Mouse (Mus musculus) frontal cortex, postnatal 25 days (tissue): ENCODE measurements around the gene Ankrd53.
A peak's percentile ranks its signal among the peaks of the same experiment; 100 is the strongest.

Source experiments
- DNase-seq, 2 experiments: peaks; one replicate each; pipeline ENCODE4 v3.0.0; 2022; ENCODE audit warnings: low spot score in 2 of 2

Ankrd53 gene

DNA sequence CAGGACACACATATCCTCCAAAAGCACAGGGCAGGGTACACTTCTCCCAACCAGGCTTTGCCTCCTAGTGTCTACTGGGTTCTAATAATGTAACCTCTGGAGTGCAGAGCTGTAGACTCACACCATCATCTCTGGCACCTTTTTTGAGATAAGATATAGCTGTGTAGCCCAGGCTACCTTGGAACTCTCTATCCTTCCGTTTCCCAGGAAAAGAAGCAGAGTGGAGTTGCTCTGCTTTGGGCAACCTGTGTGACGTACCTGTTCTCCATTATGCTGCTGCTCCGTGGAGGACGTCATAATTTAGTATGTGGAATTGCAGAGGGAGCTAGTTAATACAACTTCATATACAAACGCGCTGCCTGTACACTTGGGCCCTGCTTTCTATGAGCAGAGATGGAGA is at the start of gene Ankrd53:
Gene Ankrd53 (plus strand): TSS at position 301 of the 400 bp plus-strand sequence.
- no peak for DNase-seq

DNA sequence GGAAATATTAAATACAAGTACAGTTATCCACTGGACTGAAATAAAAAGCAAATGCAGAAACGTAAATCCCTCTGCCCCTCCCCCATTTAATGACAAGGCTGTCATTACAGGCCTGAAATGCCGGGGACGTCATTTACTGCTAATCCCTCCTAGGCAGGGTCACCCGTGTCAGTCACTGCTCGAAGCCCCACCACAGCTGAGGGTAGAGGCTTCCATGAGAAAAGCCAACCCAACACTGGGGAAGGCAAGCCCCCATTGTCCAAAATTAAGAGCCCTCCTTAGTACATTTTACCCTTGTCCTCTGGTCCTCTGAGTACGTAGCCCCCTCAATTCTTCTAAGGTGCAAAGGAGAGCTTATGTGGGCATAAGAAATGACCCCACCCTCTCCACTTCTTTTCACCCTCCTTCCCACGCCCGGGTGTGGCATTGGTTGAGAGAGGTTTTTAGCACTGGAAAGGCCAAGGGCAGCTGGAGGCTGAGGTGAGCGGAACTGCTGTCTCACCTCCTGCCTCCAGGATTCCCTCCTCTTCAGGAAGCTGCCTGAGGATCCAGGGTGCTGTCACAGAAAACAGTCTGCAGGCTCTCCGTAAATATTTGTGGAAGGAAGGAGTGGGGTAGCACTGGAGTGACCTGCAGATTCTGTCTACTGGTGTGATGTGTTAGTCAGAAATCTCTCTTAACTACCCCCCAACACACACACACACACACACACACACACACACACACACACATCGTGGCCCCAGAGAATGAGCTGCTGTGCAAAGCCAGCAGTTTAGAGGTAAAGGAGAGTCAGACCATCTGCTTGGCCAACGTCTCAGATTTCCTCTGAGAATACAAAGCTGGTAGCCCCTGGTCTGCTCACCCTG is 48.9 kb upstream of the Ankrd53 start:
- DNase-seq, result no peak

DNA sequence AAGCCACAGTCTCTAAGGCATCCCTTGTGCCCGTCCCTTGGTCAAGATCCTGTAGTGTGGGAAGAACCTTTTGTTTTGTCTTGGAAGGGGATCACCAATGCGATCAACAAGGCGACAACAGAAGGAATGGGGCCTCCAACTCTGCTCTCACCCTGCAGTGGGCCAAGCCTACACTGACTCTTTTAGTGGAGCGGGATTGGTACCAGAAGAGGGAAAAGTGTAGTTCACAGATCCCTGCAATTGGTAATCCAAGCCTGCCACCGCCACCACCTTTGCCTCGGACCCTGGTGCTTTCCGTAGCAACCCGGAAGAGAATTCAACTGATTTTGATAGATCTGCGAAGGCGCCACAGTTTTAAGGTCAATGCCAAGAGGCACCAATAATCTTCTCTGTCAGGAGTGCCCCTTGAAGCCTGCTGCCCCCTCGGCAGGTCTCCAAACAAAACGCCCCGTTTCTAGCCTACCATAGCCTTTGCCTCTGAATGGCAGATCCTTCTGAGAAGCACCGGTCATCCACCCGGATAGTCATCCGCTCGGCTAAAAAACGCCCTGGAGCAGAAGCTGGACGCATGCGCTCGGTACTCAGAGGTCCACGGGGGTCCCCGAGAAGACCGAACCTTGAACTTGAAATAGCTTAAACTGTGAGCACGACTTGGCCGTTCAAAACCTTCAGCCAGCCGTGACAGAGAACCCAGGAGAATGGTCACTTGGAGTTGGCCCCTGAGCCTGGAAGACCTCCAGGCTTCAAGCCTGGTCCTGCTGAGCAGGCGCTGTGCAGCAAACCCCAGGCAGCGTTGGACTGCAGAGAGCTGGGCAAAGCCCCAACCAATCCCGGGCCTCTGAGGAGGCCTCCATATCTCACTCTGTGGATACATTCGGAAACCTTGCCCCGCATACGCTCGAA is 48.0 kb upstream of the Ankrd53 start:
- no peak for DNase-seq

DNA sequence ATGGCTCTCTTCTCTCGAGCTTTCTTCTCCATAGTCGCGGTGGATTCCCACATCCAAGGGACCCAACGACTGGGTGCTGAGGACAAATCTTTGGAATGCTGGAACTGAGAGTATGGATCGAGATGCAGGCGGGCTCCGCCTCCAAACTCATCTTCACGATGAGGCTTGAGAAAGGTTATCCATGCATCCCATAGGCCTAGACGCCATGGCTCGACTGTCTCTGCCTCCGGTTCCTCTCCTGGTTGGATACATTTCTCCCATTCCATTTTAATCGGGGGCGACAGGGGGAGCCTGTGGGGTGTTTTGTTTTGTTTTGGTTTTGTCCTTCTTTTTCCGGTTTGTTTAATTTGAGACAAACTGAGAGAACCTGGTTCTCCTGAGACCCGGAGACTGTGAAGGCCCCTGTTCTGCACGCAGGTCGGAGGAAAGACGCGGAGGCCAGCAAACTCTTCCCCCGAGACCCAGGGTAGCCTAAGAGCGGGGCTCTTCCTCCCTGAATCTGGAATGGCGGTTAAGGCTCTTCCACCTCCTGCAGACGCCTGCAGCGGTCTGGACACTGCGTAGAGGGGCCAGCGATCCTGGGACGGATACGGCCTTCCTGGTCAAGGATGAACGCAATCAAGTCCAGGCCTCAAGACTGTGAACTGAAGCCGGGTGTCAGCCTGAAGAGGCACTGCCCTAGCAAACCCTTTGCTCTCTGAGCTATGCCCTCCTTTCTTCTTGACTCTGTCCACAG is 46.8 kb upstream of the Ankrd53 start:
- no peak for DNase-seq

DNA sequence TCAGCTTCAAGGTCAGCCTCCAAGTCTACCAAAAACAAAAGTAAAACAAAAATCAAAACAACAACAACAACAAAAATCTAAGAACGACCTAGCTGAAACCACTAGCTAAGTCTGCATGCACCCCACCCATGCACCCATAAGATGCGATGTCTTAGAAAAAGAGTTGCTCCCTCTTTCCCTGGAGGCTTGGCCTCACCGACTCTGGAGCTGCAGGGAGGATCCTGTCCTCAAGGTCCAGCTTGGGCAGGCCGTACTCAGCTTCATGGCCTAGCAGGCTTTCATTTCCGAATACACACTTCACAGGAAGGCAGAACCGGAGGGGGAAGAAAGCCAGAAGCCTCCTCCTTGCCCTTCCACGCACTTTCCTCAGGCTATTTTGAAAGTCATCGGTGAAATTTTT is 45.4 kb upstream of the Ankrd53 start:
- no peak for DNase-seq

DNA sequence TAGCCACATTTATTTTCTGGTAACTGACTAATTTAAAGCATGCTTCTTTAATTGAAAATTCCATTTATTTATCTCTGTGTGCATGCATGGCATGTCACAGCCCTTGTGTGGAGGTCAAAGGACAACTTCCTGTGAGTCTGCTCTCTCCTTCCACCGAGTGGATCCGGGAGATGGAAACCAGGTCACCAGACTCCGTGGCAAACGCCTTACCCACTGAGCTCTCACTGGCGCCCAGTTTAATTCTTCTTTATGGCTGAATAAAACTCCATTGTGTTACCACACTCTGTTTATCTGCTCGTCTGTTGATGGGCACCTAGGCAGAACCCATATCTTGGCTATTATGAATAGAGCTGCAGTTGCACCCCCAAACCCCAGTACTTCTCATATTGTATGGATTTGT is 39.9 kb upstream of the Ankrd53 start:
- no peak for DNase-seq

DNA sequence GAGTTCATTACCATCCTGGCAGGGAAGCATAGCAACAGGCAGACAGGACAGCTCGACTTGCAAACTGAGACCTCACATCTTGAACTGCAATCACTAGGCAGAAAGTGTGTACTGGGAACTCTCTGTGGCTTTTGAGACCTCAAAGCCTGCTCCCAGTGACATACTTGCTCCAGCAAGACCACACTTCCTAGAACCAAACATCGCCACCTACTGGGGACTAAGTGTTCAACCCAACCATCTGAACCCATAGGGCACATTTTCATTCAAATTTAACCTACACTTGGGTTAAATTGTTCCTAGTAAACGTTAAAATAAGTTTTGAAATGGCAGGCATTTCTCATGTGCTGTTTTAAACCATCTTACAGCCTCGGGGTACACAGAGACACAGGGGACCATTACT is 35.3 kb upstream of the Ankrd53 start:
- DNase-seq, result no peak

DNA sequence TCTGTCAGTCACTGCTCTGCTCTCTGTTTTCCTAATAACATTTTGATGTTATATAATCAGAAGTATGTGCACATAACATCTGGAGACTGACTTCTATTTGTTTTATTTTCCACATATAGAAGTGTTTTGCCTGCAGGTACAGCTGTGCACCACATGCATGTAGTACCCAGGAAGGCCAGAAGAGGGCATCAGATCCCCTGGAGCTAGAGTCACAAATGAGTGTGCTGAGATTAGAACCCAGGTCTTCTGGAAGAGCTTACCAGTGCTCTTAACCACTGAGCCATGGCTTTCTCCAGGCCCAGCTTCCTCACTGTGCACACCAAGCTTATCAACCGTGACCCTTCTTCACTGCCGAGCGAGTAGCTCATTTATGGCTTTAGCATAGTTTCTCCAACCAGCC is 34.0 kb upstream of the Ankrd53 start:
- DNase-seq, result no peak

DNA sequence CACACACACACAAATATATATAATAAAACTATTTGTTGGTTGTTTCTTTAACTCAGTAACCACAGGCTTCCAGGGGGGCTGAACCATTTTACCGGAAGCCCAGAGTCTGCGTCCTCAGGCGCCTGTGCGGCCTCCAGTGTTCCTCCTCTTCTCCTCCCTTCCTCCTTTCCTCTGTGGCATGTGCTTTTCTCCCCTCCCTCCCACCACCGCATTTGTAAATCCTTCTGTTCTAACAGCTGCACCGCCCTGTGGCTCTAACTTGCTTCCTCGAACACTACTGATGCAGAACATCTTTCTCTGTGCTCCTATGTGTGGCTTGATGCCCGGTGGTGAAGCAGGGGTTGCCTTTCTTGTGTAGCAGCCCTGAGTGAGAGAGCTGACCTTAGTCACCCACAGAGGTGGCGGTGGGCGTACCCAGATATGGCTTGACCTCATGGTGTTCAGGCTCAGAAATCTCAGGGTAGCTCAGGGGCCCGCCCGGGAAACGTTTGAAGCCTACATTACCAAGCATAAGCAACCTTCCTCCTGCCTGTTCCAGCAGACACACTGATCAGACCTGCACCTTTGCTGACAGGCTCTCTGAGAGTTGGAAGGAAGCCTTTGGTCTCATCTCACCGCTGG is 33.0 kb upstream of the Ankrd53 start:
- no peak for DNase-seq

DNA sequence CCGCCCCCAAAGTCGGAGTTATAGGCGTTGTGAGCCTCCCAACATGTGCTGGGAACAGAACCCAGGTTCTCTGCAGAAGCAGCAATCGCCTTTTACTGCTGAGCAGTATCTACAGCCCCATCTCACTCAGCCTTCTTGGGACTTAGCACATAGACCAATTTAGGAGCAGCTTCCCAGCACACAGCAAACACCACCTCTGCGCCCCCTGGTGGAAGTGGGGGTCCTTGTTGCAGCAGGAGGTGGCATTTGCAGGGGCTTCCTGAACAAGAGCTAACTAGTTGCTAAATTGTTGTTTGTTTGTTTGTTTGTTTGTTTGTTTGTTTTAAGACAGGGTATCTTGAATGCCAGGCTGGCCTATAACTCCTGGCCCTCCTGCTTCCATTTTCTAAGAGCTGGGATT is 31.3 kb upstream of the Ankrd53 start:
- no peak for DNase-seq

DNA sequence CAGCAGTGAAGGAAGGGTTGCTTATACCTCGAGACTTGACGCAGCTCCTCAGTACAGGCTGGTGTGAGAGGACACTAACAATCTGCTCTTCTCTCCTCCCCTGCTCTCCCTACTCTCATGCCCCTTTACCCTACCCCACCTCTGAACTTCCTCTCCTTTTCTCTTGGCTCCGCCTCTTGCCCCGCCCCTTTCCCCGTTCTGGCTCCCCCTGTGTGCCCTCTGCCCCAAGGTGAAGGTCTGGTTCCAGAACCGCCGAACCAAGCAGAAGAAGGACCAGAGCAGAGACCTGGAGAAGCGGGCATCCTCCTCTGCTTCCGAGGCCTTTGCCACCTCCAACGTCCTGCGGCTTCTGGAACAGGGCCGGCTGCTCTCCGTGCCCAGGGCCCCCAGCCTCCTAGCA is 25.1 kb upstream of the Ankrd53 start:
- no peak for DNase-seq

DNA sequence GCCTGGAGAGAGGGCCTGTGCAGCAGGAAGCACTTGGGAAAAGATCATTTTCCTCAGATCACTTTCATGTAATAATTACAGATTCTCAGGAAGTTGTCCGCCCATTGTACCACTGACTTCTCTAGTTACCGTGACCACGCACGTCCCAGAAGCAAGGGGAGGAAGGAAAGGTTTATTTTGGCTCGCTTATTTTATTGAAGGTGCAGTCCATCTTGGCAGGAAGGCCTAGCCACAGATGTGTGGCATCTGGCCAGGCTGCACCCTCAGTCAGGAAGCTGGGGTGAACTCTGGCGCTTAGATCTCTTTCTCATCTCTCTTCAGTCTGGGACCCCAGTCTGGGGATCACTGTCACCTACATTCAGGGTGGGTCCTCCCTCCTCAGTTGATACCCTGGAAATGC is 23.8 kb upstream of the Ankrd53 start:
- DNase-seq, result no peak

DNA sequence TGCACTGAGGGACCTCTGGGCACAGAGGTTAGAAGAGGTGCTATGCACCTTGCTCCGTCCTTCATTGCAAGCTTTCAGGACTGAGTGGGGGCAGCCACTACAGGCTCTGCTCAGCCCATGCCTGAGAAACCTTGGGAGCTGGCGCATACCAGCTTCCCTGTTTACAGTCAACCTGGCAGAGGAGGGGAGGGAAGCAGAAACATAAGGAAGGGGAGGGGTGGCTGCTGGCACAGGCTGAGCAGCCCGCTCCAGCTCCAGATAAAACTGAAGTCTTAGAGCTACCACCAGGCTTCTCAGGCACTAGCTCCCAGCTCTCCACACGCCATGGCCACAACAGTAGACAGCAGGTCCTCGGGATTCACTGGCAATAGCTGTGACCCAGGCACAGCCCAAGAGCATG is 19.7 kb upstream of the Ankrd53 start, which contains the start of gene Atp6v1b1:
Gene Atp6v1b1 (plus strand): TSS at position 230 of the 400 bp plus-strand sequence.
- DNase-seq, result no peak

DNA sequence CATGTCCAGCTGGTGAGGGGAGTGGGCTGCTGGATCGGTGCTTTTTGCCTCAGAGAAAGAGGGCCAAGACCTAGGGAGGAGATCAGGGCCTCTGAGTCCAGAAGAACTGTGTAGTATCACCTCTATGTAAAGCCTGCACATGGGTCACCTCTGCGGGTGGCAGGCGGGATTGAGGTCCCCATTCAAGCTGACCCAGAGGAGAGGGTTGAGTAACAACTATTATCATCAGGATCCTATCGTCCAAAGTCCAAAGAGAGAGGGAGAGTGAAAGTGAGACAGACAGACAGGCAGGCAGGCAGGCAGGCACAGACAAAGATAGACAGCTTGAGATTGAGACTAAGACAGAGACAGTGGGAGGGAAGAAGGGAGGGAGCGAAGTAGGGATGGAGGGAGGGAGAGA is 19.2 kb upstream of the Ankrd53 start:
- no peak for DNase-seq

DNA sequence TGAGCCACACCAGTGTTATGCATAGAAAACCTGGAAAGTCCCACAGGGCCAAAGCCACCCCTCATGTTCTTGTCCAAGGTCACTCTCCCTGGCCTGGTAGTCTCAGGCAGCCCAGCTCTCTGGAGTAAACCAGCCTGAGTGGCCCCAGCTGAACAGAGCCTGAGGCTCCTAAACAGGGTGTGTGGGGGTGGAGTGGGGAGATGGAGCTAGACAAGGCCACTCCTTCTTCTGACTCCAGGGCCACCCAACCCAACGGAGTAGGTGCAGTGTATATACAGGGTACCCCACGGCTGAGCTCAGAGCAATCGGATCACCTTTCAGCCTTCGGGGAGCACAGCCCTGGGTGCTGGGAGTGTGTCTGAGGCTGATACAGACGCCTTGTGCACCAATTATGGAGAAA is 18.3 kb upstream of the Ankrd53 start:
- no peak for DNase-seq

DNA sequence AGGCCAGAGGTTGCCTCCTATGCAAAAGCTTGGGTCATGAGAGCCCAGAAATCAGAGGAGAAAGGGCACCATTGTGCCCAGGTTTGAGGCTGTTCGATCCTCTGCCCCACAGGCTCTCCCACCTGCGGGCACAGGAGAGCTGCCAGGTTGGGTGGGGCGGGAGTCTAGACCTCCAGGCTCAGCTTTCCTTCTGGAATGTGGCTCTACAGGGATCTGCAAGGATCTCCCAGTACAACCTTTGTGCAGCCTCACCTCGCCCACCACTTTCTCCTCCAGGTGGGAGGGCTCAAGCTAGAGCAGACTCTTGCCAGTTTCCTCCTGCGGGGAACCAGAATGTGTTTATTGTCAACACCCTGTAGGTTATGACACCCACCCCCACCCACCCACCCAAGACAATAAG is 17.9 kb upstream of the Ankrd53 start:
- DNase-seq, result no peak

DNA sequence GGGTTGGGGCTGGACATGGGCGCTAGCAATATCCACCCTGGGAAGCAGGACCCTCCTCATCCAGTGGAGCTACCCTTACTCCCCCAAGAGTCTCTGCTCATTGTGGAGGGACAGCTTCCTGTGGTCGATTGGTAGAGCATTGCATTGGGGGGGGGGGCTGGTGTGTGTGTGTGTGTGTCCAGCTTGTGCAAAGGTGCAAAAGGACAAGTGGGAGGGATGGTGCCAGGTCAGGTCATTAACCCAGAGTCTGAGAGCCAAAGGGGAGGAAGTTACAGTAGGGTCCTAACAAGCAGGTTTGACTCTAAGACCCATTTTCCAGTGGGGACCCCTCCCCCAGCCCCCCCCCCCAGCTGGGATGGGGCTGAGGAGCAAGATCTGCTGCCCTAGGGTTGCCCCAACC is 17.0 kb upstream of the Ankrd53 start:
- DNase-seq, result no peak

DNA sequence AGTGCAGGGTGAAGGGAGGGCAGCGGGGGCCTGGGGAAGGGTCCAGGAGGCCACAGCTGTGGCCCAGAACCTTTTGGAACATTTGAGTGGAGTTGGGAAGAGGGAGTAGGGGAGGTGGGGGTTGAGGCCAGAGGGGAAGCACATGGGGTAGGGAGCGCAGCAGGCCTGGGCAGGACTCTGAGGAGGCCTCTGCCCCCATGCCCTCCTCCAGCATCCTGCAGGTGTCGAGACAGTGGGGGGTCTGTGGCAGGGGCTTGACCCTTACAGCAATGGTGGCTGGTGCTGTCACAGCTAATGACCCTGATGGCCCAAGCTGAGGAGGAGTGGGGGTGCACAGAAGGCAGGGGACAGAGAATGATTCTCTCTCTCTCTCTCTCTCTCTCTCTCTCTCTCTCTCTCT is 13.2 kb upstream of the Ankrd53 start:
- DNase-seq, result no peak

DNA sequence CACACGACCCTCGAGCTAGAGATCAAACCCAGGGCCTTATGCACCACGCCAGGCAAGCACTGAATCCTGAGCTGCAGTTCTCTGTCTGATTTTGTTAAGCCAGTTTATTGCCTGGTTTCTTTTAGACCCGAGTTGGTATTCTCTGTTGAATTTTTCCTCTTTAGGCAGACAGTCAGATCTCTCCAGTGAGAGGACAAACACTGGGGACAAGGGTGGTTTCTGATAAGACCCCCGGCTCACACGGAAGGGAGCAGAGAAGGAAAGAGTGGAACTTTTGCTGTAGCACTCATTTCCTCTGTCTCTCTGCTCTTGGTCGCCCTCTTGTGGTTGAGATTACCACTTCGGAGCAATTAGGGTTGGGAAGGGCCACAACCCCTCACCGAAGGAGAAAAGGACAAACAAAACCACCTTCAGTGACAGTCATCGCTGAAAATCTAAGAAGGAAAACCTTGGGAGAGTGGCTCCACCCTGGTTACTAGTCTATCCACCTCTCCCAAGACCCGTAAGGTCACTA is 12.2 kb upstream of the Ankrd53 start:
- DNase-seq, result peak in 1 of 2 experiments; percentile 20

DNA sequence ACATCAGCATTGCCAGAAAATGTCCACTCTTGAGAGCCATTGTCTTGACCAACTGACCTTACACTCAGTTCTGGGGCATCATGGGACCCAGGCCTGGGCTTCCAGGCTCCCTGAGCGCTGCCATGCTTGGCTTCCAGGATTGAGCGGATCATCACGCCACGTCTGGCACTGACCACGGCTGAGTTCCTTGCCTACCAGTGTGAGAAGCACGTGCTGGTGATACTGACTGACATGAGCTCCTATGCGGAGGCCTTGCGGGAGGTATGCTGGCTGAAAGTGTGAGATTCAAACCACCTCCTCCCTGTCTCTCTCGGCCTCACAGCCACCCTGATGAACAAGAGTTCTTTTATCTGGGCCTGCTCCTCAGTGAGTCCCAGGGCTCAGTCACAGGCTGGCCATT is 6.4 kb upstream of the Ankrd53 start:
- no peak for DNase-seq

DNA sequence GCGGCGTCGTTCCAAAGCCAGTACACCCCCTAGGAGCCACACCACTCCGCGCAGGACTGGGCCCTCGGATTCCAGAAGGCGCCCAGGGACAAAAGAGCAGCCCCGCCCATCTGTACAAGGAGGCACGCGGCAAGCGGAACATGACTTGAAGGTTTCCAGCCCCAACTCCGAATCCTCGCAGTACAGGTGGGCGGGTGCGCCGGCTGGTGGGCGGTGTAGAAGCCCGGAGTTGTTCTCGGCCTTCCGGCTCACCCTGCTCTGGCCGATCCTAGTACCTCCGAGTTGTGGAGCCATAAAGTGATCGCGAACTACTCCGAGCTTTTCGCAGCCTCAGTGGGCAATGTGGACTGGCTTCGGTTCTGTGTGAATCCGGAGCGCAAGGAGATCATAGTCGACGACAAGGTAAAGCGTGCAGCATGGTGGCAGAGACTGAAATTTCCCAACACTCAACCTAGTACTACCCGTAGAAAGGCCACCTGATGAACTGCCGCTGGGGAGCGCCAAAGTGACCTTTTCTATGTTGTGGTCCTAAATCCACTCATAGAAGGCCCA is 512 bp downstream of the Ankrd53 start:
- DNase-seq, result no peak
